Mouse (Mus musculus) T-cell, adult 2 months (primary cell): ENCODE results near the gene Olfr923.
"Not testable (repeated sequence)": the region's sequence is repeated elsewhere in the genome, so short reads cannot be mapped to it uniquely, and the experiment has no call there.

Experiments used
- DNase-seq: peaks from one replicate; pipeline ENCODE4 v3.0.0; 2022; ENCODE audit warnings: low spot score

Gene Olfr923

GRCm38 (mm10) chr9:38826245-38826644, at the start of gene Olfr923:
TSS of gene Olfr923 (plus strand) at chr9:38826545.
- no peak for DNase-seq

GRCm38 (mm10) chr9:38792689-38793088, 33.7 kb upstream of the Olfr923 start:
- no peak for DNase-seq

- no peak for DNase-seq
These were observed 20.6 kb upstream of the Olfr923 start for GRCm38 (mm10) chr9:38805696-38806095.

- DNase-seq = no peak
These were observed 12.0 kb upstream of the Olfr923 start, which contains the start of gene Olfr922 for GRCm38 (mm10) chr9:38814314-38814713. TSS of gene Olfr922 (plus strand) at chr9:38814614.

GRCm38 (mm10) chr9:38815458-38815986, 10.8 kb upstream of the Olfr923 start:
- no peak for DNase-seq

- DNase-seq = no peak
These were observed 6.7 kb downstream of the Olfr923 start for GRCm38 (mm10) chr9:38833027-38833426.

- DNase-seq = no peak
These were observed 17.8 kb downstream of the Olfr923 start, which contains the start of gene Olfr924 for GRCm38 (mm10) chr9:38844149-38844548. TSS of gene Olfr924 (plus strand) at chr9:38844449.

GRCm38 (mm10) chr9:38854760-38855159, 28.4 kb downstream of the Olfr923 start, which contains the start of gene Olfr26:
TSS of gene Olfr26 (plus strand) at chr9:38855060.
- DNase-seq = no peak

GRCm38 (mm10) chr9:38874880-38875279, 48.5 kb downstream of the Olfr923 start:
- DNase-seq = not testable (repeated sequence)

GRCm38 (mm10) chr9:38876826-38877225, 50.5 kb downstream of the Olfr923 start, which contains the start of gene Olfr926:
TSS of gene Olfr926 (plus strand) at chr9:38877126.
- no peak for DNase-seq
